Mouse (Mus musculus) lung, embryonic 16.5 days (tissue): ENCODE measurements around the gene 4931409K22Rik. TPM values are rescaled to one million over a fixed set of nuclear protein-coding genes. Genes with fewer than 3 reads are reported as not detected.
A peak's percentile ranks its signal among the peaks of the same experiment; 100 is the strongest.

Experiments used
- ATAC-seq: fragments of 200-750 bp; cut with Nextera tagmentation; 2 replicates; pipeline ENCODE4 v1.8.0; 2017; ENCODE audit warnings: low read depth, mild to moderate bottlenecking, moderate library complexity
- H3K27ac ChIP-seq: fragments of 300-500 bp; sonication (generic); 2 replicates; pipeline ENCODE4 v1.5.1; 2014; ENCODE audit warnings: mild to moderate bottlenecking, control low read depth, low read length
- H3K27me3 ChIP-seq: fragments of 300-500 bp; sonication (generic); 2 replicates; pipeline ENCODE4 v1.6.1; 2014; ENCODE audit warnings: low read depth, low read length, mixed read lengths; ENCODE audit not compliant: control insufficient read depth, insufficient read depth
- H3K36me3 ChIP-seq: fragments of 300-500 bp; sonication (generic); 2 replicates; pipeline ENCODE4 v1.6.1; 2014; ENCODE audit warnings: low read length; ENCODE audit not compliant: control insufficient read depth, insufficient read depth
- H3K4me1 ChIP-seq: fragments of 300-500 bp; sonication (generic); replicated peaks from 2 replicates; pipeline ENCODE4 v1.6.1; 2014; ENCODE audit warnings: low read length, mixed read lengths; ENCODE audit not compliant: control insufficient read depth, insufficient read depth
- H3K4me2 ChIP-seq: fragments of 300-500 bp; sonication (generic); 2 replicates; pipeline ENCODE4 v1.6.1; 2014; ENCODE audit warnings: low read depth, low read length, control low read depth
- H3K4me3 ChIP-seq: fragments of 300-500 bp; sonication (generic); 2 replicates; pipeline ENCODE4 v1.5.1; 2014; ENCODE audit warnings: mild to moderate bottlenecking, low read length, control low read depth
- H3K9ac ChIP-seq: fragments of 300-500 bp; sonication (generic); 2 replicates; pipeline ENCODE4 v1.6.1; 2014; ENCODE audit warnings: low read length, control low read depth
- H3K9me3 ChIP-seq: fragments of 300-500 bp; sonication (generic); 2 replicates; pipeline ENCODE4 v1.6.1; 2016; ENCODE audit warnings: low read length; ENCODE audit not compliant: control insufficient read depth
- WGBS: fragments of 180-500 bp; shearing (Covaris S2); extraction: QIAGEN DNeasy Blood & Tissue Kit; methylation state at CpG from one replicate; pipeline ENCODE4 v1.1.7; 2014; 5-methylcytosine and 5-hydroxymethylcytosine counted together
- polyA plus RNA-seq: library from polyadenylated mRNA; unstranded; fragments of >200 nt; fragmentation: Nextera tagmentation; extraction: Ambion mirVana; gene quantifications from 2 replicates; pipeline ENCODE4 v1.2.1, GENCODE M21; 2015

4931409K22Rik gene
- polyA plus RNA-seq, 1 experiment from 2014 or later: not detected

- 49% methylated on average over 5 of the region's 5 CpGs for WGBS
- no peaks in the 10 kb centered on the region for H3K36me3 ChIP-seq
- no peaks in the 10 kb centered on the region for H3K9me3 ChIP-seq
- no peak overlapping the region for H3K4me2 ChIP-seq
- H3K9ac ChIP-seq: no peak overlapping the region
- H3K27ac ChIP-seq: no peak overlapping the region
- no peak for ATAC-seq
- H3K27me3 ChIP-seq: no peaks in the 10 kb centered on the region
- H3K4me1 ChIP-seq: peaks cover 7% of the 10 kb centered on the region
- H3K4me3 ChIP-seq: no peak overlapping the region
Observed at GRCm38 (mm10) chr5:24553621-24554244, 2.9 kb downstream of the 4931409K22Rik start.

GRCm38 (mm10) chr5:24551317-24551688 is 5.3 kb downstream of the 4931409K22Rik start:
- Histone ChIP-seq H3K4me2 (peak overlapping the region; percentile 45), H3K4me3 (no peak overlapping the region), H3K27ac (no peak overlapping the region), H3K9me3 (no peaks in the 10 kb centered on the region), H3K9ac (0 out of 2 replicates have a peak overlapping the region, but pooled peaks have one; percentile 1), H3K36me3 (no peaks in the 10 kb centered on the region), H3K4me1 (peaks cover 7% of the 10 kb centered on the region), H3K27me3 (no peaks in the 10 kb centered on the region)
- 40% methylated on average over 2 of the region's 2 CpGs for WGBS
- ATAC-seq: peak; percentile 7; the same call in 1 of the 2 replicates

- Histone ChIP-seq H3K27ac (no peak overlapping the region), H3K9me3 (no peaks in the 10 kb centered on the region), H3K4me2 (peak overlapping the region; percentile 45), H3K9ac (0 out of 2 replicates have a peak overlapping the region, but pooled peaks have one; percentile 1), H3K4me3 (0 out of 2 replicates have a peak overlapping the region, but pooled peaks have one; percentile 14), H3K36me3 (no peaks in the 10 kb centered on the region), H3K4me1 (peaks cover 7% of the 10 kb centered on the region), H3K27me3 (no peaks in the 10 kb centered on the region)
- ATAC-seq: peak; percentile 71
- 26% methylated on average over 26 of the region's 26 CpGs for WGBS
Observed at GRCm38 (mm10) chr5:24550598-24551316, 5.9 kb downstream of the 4931409K22Rik start.

- Histone ChIP-seq H3K9ac (no peak overlapping the region), H3K4me2 (no peak overlapping the region), H3K27ac (no peak overlapping the region), H3K9me3 (no peaks in the 10 kb centered on the region), H3K27me3 (no peaks in the 10 kb centered on the region), H3K36me3 (no peaks in the 10 kb centered on the region), H3K4me3 (no peak overlapping the region), H3K4me1 (peaks cover 12% of the 10 kb centered on the region)
- 75% methylated on average over 7 of the region's 7 CpGs for WGBS
- no peak for ATAC-seq
Observed at GRCm38 (mm10) chr5:24542643-24543042, 14.0 kb downstream of the 4931409K22Rik start.

GRCm38 (mm10) chr5:24541144-24541569 is 15.5 kb downstream of the 4931409K22Rik start:
- no peak overlapping the region for H3K9ac ChIP-seq
- no peaks in the 10 kb centered on the region for H3K9me3 ChIP-seq
- no peak; the same call in 1 of the 2 replicates for ATAC-seq
- H3K4me1 ChIP-seq: peaks cover 12% of the 10 kb centered on the region
- H3K4me2 ChIP-seq: peak overlapping the region; percentile 38
- H3K27me3 ChIP-seq: peaks cover 2% of the 10 kb centered on the region; the same call in 1 of the 2 replicates
- H3K36me3 ChIP-seq: no peaks in the 10 kb centered on the region
- H3K4me3 ChIP-seq: peak overlapping the region; percentile 15
- WGBS: 6% methylated on average over 6 of the region's 6 CpGs
- no peak overlapping the region for H3K27ac ChIP-seq

DNA sequence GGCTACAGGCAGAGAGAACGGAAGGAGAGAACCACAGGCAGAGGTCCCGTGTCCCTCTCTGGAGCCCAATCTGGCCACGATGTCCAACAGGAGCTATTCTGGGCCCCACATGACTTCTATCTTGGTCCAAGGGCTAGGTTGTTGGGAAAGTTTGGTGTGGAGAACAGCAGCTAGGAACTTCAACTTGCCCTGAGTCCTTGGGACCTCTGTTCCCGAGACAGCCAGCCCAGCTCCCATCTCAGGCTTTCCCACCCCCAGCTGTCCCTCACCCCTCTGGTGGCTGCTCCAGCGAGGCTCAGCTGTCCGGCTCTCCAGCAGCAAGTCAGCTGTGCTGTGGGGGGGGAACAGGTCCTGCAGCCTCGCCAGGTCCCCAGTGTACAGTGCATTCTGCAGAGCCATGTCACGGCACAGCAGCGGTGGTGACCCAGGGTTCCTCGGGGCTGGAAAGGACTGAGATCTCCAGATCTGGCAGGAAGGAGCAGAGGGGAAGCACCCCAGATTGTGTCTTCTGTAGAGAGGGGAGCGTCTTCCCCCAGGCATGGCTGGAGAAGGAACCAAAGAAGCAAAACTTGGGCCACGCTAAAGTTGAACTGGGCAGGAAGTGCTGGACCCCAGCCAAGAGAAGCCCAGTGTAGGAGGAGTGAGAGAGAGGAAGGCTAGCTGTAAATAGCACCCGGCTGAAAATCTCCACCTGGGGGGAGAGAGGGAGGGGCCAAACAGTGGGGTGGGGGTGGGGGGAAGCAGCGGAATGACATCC is 16.0 kb downstream of the 4931409K22Rik start, which contains the start of gene Asb10:
TSS of gene Asb10 (minus strand) at position 592 of the 757 bp plus-strand sequence.
- peak; percentile 71 for ATAC-seq
- WGBS: 14% methylated on average over 14 of the region's 14 CpGs
- Histone ChIP-seq H3K36me3 (no peaks in the 10 kb centered on the region), H3K4me3 (peak within 1 kb of the TSS; percentile 15), H3K9ac (no peak within 1 kb of the TSS), H3K27ac (no peak within 1 kb of the TSS), H3K9me3 (no peaks in the 10 kb centered on the region), H3K27me3 (peaks cover 2% of the 10 kb centered on the region; the same call in 1 of the 2 replicates), H3K4me2 (peak within 1 kb of the TSS; percentile 38), H3K4me1 (peaks cover 12% of the 10 kb centered on the region)

DNA sequence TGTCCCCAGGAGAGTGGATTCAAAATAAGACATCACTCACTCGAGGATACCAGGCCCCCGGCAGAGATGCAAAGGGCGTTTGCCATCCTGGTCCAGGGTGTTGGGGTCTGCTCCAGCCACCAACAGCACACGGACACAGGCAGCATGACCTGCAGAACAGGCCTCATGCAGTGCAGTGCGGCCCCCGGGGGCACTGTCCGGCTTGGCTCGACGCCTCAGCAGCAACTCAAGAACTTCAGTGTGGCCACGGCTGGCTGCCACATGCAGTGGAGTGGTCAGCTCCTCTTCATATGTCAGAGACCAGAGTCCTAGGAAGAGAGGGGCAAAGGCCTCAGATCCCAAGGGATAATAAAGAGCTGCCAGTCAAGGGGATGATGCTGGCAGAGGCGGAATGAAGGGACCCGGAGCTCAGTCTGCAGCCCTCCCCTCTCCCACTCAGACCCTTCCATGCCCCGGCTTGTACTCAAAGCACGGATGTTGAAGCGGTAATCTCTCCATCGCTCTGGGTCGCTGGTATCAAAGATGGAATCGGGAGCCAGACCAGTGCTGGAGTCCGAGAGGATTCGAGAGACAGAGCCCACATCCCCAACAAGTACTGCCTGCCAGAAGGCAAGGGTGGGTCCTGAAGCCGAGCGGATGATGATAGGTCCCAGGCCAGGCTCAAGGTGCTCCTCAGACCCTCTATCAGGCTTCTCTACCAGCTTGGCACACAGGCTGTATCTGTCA is 16.9 kb downstream of the 4931409K22Rik start:
- ATAC-seq: no peak
- peaks cover 2% of the 10 kb centered on the region; the same call in 1 of the 2 replicates for H3K27me3 ChIP-seq
- no peaks in the 10 kb centered on the region for H3K9me3 ChIP-seq
- no peaks in the 10 kb centered on the region for H3K36me3 ChIP-seq
- WGBS: 79% methylated on average over 22 of the region's 22 CpGs
- no peak overlapping the region for H3K4me2 ChIP-seq
- no peak overlapping the region for H3K4me3 ChIP-seq
- H3K9ac ChIP-seq: no peak overlapping the region
- H3K27ac ChIP-seq: no peak overlapping the region
- peaks cover 12% of the 10 kb centered on the region for H3K4me1 ChIP-seq

DNA sequence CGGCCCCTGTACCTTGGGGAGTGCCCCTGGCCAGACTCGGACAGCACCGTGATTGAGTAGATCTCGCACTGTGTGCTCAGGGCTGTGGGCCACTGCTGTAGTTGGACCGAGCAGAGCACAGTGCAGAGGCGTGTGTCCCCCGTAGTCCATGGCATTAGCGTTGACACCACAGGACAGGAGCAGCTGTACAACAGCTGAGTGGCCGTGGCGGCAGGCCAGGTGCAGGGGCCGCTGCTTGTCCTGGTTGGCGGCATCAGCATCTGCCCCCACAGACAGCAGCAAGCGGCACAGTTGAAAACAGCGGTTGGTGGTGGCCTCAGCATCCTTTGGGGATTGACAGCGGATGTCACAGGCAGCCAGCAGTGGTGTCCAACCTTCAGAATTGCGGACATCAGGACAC is 19.0 kb downstream of the 4931409K22Rik start:
- Histone ChIP-seq H3K9me3 (no peaks in the 10 kb centered on the region), H3K4me3 (no peak overlapping the region), H3K4me1 (peaks cover 12% of the 10 kb centered on the region), H3K36me3 (no peaks in the 10 kb centered on the region), H3K27me3 (peaks cover 2% of the 10 kb centered on the region; the same call in 1 of the 2 replicates), H3K9ac (no peak overlapping the region), H3K4me2 (no peak overlapping the region), H3K27ac (no peak overlapping the region)
- no peak for ATAC-seq
- WGBS: 52% methylated on average over 16 of the region's 16 CpGs
